Mouse (Mus musculus) urinary bladder, postnatal 4 days (tissue): Measurements from ENCODE around the gene Meis2.

Source experiments
- DNase-seq, 2 experiments: peaks; one replicate each; pipeline ENCODE4 v3.0.0; 2021 to 2022; ENCODE audit warnings: low spot score in 2 of 2

The Meis2 gene

GRCm38 (mm10) chr2:116001352-116002138, 64.1 kb downstream of the Meis2 start:
- no peak for DNase-seq

GRCm38 (mm10) chr2:116000514-116000913, 65.1 kb downstream of the Meis2 start:
- no peak for DNase-seq

DNA sequence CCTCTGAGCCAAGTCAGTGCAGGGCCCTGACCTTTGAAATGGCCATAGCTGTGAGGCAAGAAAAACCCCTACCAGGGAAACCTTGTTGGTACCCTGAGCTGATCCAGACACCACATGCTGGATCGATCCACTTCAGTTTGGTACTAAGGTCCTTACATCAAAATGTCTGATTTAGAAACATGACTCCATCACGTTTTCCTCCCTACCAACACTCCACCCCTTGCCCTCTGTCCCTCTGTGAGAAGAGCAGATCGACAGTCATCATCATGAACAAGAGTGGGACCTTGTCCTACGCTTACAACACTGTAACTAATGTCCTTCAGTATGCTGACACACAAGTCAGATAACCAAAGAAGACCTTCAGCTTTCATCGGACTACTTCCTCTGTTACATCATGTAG, 66.8 kb downstream of the Meis2 start:
- no peak for DNase-seq

GRCm38 (mm10) chr2:115996438-115996837, 69.2 kb downstream of the Meis2 start:
- DNase-seq: no peak

DNA sequence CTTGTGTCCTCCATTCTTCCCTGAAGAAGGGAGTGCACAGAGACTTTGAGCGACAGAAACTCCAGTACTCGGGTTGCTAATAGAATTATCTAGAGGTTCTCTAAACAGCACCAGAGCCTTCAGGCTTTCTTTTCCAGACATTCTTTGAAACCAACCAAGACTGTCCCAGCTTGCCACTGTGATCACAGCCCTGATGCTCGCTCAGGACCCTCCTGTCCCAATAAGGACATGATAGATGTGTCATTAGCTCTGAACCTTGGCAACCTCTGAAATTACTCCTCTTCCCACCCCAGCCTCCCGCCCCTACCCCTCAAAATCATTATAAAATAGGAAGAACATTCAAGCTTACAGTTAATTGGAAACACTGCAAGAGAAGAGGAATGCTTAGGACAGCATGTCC, 71.8 kb downstream of the Meis2 start:
- no peak for DNase-seq

DNA sequence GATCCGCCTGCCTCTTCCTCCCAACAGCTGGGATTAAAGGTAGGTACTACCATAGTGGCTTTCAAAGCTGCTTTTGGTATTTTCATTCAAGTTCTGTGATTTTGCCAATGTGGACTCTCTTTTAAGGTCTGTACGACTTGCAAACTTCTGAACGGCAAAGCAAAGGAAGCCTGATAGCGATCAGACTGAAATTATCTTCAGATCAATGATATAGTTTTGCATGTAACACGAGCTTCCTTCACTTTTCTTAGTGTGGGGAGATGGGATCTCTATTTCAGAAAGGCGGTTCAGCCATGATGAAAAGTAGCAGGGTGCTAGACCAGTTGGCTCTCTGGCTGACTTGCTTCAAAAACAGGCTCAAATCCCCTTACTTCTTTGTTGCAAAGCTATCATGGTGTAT, 76.4 kb downstream of the Meis2 start:
- DNase-seq: no peak

- DNase-seq: no peak
These were observed 77.2 kb downstream of the Meis2 start for GRCm38 (mm10) chr2:115988448-115988847.

GRCm38 (mm10) chr2:115984952-115985351, 80.7 kb downstream of the Meis2 start:
- no peak for DNase-seq

DNA sequence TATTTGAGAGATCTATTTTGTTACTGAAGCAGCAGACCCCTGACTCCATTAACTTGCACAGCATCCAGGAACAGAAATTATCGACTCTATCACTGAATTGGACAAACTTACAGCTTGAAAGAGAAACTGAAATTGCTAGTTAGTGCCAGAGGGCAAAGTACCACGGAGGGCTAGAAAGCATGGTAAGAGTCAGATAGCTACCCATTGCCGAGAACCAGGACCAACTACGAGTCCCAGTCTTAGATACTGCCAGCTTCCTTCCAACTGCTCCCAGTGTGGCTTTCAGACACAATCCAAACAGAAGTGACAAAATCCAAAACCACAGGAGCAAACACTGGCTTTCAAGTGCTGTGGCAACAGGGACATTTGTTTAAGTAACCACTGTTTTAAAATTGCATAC, 81.2 kb downstream of the Meis2 start:
- DNase-seq: no peak

- DNase-seq: no peak
These were observed 85.1 kb downstream of the Meis2 start for GRCm38 (mm10) chr2:115980490-115980889.

- no peak for DNase-seq
These were observed 85.8 kb downstream of the Meis2 start for GRCm38 (mm10) chr2:115979683-115980476.

- DNase-seq: no peak
These were observed 87.0 kb downstream of the Meis2 start for GRCm38 (mm10) chr2:115978666-115979065.

DNA sequence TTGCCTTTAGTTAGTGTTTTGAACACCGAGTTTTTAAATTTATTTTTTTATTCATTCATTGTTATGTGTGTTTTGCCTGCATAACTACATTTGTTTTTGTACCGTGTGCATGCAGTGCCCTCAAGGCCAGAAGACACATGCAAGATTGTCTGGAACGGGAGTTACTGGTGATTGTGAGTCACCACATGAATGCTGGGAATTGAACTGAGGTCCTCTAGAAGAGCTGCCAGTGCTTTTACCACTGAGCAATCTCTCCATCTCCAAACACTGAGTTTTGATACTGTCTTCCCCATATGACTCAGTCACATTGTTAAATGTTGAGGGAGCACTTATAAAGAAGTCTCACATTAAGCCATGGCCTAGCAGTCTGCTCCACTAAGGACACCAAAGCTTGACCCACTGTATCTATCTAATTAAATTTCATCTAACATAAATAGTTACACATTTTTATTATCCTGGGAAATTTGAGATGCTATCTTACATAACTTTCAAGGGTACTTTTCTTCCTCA, 94.3 kb downstream of the Meis2 start:
- no peak for DNase-seq

- no peak for DNase-seq
These were observed 95.4 kb downstream of the Meis2 start for GRCm38 (mm10) chr2:115970091-115970820.

- DNase-seq: no peak
These were observed 96.4 kb downstream of the Meis2 start for GRCm38 (mm10) chr2:115969201-115969600.

GRCm38 (mm10) chr2:115964911-115965310, 100.7 kb downstream of the Meis2 start:
- DNase-seq: no peak

- DNase-seq: no peak
These were observed 102.3 kb downstream of the Meis2 start for GRCm38 (mm10) chr2:115963293-115963835.

DNA sequence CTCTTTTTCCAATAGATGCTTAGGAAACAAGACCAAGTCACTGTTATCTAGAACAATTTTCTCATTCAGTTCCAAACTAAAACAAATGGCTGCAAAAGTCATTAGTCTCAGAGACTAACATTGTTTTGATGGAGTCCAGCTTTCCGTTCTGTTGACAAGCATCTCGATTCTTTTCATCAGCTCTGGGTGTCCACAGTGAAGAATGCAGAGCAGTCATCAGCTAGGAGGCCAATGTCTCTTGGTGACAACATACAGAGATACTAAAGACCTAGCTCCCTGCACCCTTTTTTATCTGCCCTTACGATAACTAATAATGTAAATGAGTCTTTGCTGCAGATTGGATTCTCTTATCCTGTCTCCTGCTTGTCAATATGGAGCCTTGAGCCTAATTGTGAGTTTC, 102.9 kb downstream of the Meis2 start:
- DNase-seq: no peak

DNA sequence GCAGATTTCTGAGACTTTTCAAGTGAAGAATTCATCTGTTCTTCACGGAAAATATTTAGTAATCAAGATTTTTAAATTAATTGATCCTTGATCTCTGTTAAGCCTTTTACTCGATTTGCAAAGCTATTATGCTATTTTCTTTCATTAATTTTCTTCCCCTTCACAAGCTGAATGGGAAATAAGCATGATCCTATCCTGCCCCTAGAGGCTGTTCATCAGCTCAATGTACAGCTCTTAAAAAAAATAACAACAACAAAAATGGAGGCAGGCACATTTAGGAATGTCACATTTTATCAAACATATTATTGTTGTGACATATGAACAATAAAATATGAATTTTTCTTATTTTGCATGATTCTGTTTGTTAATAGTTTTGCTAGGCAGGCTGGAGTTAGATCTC, 103.5 kb downstream of the Meis2 start:
- DNase-seq: no peak

GRCm38 (mm10) chr2:115960615-115961014, 105.0 kb downstream of the Meis2 start:
- DNase-seq: no peak

- no peak for DNase-seq
These were observed 108.9 kb downstream of the Meis2 start for GRCm38 (mm10) chr2:115956786-115957185.

DNA sequence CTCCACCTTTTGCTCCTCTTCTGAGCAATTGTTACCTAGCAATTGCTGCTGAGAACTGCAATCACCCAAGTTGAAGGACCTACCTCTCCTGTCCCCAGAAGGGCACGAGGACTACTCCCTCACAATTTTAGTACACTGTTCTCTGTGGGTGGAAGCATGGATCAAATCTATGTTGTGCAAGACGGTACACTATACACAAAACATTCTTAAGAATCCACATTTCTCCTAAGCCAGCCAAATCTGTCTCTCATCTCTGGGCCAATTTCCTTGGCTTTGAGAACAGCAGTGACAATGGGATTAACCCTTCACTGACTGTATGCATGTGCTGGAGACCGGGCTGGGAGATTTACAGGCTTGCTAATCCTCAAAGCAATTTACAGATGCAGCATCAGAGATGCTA, 115.0 kb downstream of the Meis2 start:
- no peak for DNase-seq
